Mouse (Mus musculus) spleen, postnatal 14 days (tissue): ENCODE data around the gene Matn4.

Experiments used
- DNase-seq, 2 experiments: peaks; one replicate each; pipeline ENCODE4 v3.0.0; 2021 to 2022; ENCODE audit warnings: low spot score in 2 of 2

Gene Matn4

GRCm38 (mm10) chr2:164436215-164436913 lies 31.4 kb upstream of the Matn4 start:
- no peak for DNase-seq

GRCm38 (mm10) chr2:164435216-164436090 lies 30.5 kb upstream of the Matn4 start:
- no peak for DNase-seq

GRCm38 (mm10) chr2:164434681-164435080 lies 29.7 kb upstream of the Matn4 start:
- DNase-seq = no peak

- no peak for DNase-seq
Observed at GRCm38 (mm10) chr2:164433278-164433895, 28.4 kb upstream of the Matn4 start.

- no peak for DNase-seq
Observed at GRCm38 (mm10) chr2:164432541-164433191, 27.7 kb upstream of the Matn4 start.

- no peak for DNase-seq
Observed at GRCm38 (mm10) chr2:164431676-164432465, 26.9 kb upstream of the Matn4 start.

GRCm38 (mm10) chr2:164430697-164431096 lies 25.7 kb upstream of the Matn4 start:
- DNase-seq = no peak

GRCm38 (mm10) chr2:164429881-164430615 lies 25.1 kb upstream of the Matn4 start:
- no peak for DNase-seq

- DNase-seq = no peak
Observed at GRCm38 (mm10) chr2:164428451-164428850, 23.5 kb upstream of the Matn4 start.

- no peak for DNase-seq
Observed at GRCm38 (mm10) chr2:164426952-164427351, 22.0 kb upstream of the Matn4 start.

GRCm38 (mm10) chr2:164426121-164426520 lies 21.2 kb upstream of the Matn4 start:
- DNase-seq = no peak

- DNase-seq = no peak
Observed at GRCm38 (mm10) chr2:164425401-164425800, 20.4 kb upstream of the Matn4 start.

GRCm38 (mm10) chr2:164424406-164424805 lies 19.4 kb upstream of the Matn4 start:
- DNase-seq = no peak

GRCm38 (mm10) chr2:164423464-164423863 lies 18.5 kb upstream of the Matn4 start:
- no peak for DNase-seq

GRCm38 (mm10) chr2:164422675-164423393 lies 17.9 kb upstream of the Matn4 start:
- DNase-seq = peak in 1 of 2 experiments; percentile 32

- DNase-seq = no peak
Observed at GRCm38 (mm10) chr2:164421979-164422378, 17.0 kb upstream of the Matn4 start.

- DNase-seq = no peak
Observed at GRCm38 (mm10) chr2:164421306-164421705, 16.3 kb upstream of the Matn4 start.

- no peak for DNase-seq
Observed at GRCm38 (mm10) chr2:164419489-164419888, 14.5 kb upstream of the Matn4 start.

GRCm38 (mm10) chr2:164418308-164418875 lies 13.4 kb upstream of the Matn4 start:
- DNase-seq = no peak
